Mouse (Mus musculus) heart, postnatal 36 days (tissue): ENCODE results near the gene Tgfbr3. TPM values are rescaled to one million over a fixed set of nuclear protein-coding genes. Genes with fewer than 3 reads are reported as not detected.

Experiments
- DNase-seq, 2 experiments: peaks; one replicate each; pipeline ENCODE4 v3.0.0; 2021 to 2022
- intact Hi-C: fragments of 180-260 bp; cut with DNase I; formaldehyde crosslinking; loops from one replicate; pipeline ENCODE4 v1.15.1; 2025
- total RNA-seq, 2 experiments: library from RNA; stranded (reverse); gene quantifications; 2 replicates each; pipeline ENCODE4 v1.2.3; 2021

Gene Tgfbr3
- total RNA-seq, 2 experiments from 2014 or later, result 53.5 to 54.2 TPM

GRCm38 (mm10) chr5:107068146-107068545 is 221.3 kb downstream of the Tgfbr3 start:
- intact Hi-C loops, result no loop called here
- DNase-seq, result no peak

DNA sequence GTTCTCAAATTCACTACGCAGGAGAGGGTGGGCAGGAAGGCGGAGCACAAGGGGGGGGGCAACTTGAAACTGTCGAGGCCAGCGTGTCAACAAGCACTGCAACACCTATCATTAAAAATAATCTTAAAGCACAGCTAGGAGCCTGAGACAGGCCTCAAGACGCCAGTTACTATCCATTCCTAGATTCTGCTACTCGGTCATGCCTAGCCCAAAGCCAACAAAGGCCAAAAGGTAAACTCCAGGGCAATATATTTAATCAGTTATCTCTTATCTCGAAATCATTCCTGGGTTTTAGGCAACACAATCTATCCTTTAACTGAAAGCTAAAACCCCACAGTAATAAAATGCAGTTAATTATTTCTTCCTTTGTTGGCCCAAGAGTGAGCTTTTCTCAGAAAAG is 221.9 kb downstream of the Tgfbr3 start:
- intact Hi-C loops, result no loop called here
- DNase-seq, result no peak

DNA sequence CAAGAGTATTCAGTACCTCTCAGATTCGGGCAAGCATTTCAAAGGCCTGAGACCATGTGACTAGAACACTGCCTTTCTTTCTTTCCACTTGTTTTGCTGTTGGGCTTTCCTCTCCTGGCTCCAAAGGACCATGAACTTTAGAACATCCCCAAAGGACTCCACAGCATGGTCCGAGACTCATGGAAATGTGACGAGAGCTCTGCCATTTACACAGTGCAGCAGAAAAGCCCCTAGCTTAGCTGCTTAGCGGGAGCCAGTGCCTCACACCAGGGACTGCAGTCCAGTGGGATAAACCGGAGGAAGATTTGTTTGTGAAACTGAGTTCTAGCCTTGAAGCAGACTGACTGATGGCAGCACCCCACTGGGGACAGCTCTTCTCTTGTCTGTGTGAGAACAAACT is 224.5 kb downstream of the Tgfbr3 start:
- intact Hi-C loops, result loop anchor here (5.0 kb wide), 2 partner anchors 57 to 68 kb away; no protein-coding TSS in a partner anchor
- DNase-seq, result no peak

- DNase-seq, result no peak
- intact Hi-C loops, result loop anchor here (5.0 kb wide), 2 partner anchors 60 to 65 kb away; no protein-coding TSS in a partner anchor
Observed at GRCm38 (mm10) chr5:107062229-107062852, 227.1 kb downstream of the Tgfbr3 start.

DNA sequence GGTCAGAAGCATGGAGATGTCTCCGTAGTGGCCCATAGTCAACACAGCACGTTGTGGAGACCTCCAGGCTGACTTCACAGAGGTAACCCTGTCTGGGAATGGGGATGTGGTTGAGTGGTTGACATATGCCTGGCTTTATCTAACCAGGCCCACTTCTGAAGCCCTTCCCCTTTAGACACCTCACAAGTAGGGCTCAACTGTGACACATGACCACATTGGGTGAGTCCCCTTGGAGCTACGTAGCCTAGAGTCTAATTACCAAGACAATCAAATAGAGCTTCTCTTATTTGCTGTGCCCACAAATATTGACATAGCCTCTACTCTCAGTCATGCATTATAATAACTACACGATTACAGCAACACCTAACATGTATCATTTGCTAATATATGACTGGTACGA is 229.9 kb downstream of the Tgfbr3 start:
- no peak for DNase-seq
- intact Hi-C loops, result no loop called here

DNA sequence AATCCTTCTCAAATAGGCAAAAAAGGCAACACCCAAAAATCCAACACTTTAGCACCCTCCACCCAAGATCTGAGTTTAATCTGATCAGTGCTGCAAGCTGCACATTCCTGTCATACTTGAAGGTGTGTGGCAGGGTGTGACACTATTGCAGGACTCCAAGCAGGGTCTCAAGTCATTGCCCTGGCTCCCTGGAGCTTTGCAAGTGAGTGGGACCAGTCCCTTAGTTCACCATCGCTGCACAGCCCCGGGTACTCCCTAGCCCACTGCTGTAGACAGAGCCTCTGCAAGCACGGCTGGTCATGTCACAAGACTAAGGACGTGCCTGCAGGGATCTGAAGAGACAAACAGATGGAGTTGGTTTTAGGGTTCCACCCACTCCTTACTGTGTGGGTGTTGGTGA is 230.8 kb downstream of the Tgfbr3 start:
- intact Hi-C loops, result no loop called here
- no peak for DNase-seq

Other genes with a start within 250 kb of the Tgfbr3 start
- gene Brdt, start 41.5 kb upstream of the Tgfbr3 start, total RNA-seq, result under 1 TPM; 0.46 to 0.67 TPM
- gene Ephx4, start 113.1 kb upstream of the Tgfbr3 start, total RNA-seq, result under 1 TPM; 0.31 to 0.33 TPM
- not detected for gene Lpcat2b, start 141.9 kb upstream of the Tgfbr3 start, total RNA-seq
- gene Btbd8, start 148.4 kb upstream of the Tgfbr3 start, total RNA-seq, result 1 to 10 TPM; 4.5 to 6.2 TPM
- gene Gm42669, start 218.0 kb upstream of the Tgfbr3 start, total RNA-seq, result under 1 TPM in 1 of 2 experiments, not detected in 1; 0.17 TPM
- not detected for gene 1700028K03Rik, start 245.1 kb upstream of the Tgfbr3 start, total RNA-seq